Mouse (Mus musculus): Measurements from ENCODE around the gene Hamp. TPM values are rescaled to one million over a fixed set of nuclear protein-coding genes. Genes with fewer than 3 reads are reported as not detected.
A peak's percentile ranks its signal among the peaks of the same experiment; 100 is the strongest.

Hamp gene
- polyA plus RNA-seq (2015; fragmentation: Nextera tagmentation; extraction: Ambion mirVana) = not detected in 2 replicates

GRCm38 (mm10) chr7:30943909-30944635, at the start of gene Hamp:
Hamp (minus strand) TSS chr7:30944032.
- Histone ChIP-seq H3K36me3 (peaks cover 9% of the 10 kb centered on the region; the same call in 1 of the 2 replicates), H3K9me3 (replicated peaks) (no peaks in the 10 kb centered on the region), H3K4me2 (no peak within 1 kb of the TSS), H3K4me3 (no peak within 1 kb of the TSS), H3K4me1 (replicated peaks) (no peaks in the 10 kb centered on the region), H3K27me3 (no peaks in the 10 kb centered on the region), H3K9ac (no peak within 1 kb of the TSS), H3K27ac (no peak within 1 kb of the TSS)
- ATAC-seq (replicated peaks; ENCODE audit: insufficient number of reproducible peaks, insufficient read depth, low FRiP score, low read depth) = no peak
- 53% methylated on average over 9 of the region's 9 CpGs for WGBS

GRCm38 (mm10) chr7:30992148-30992547, 48.3 kb upstream of the Hamp start:
- no peak overlapping the region for H3K4me3 ChIP-seq

GRCm38 (mm10) chr7:30988519-30989162, 44.8 kb upstream of the Hamp start:
- no peak overlapping the region for H3K4me3 ChIP-seq
- H3K27me3 ChIP-seq = no peaks in the 10 kb centered on the region
- no peak for ATAC-seq (replicated peaks; ENCODE audit: insufficient number of reproducible peaks, insufficient read depth, low FRiP score, low read depth)
- H3K27ac ChIP-seq = no peak overlapping the region
- H3K9ac ChIP-seq = no peak overlapping the region
- no peak overlapping the region for H3K4me2 ChIP-seq
- WGBS = 83% methylated on average over 4 of the region's 4 CpGs
- H3K36me3 ChIP-seq = no peaks in the 10 kb centered on the region
- H3K9me3 ChIP-seq (replicated peaks) = no peaks in the 10 kb centered on the region
- H3K4me1 ChIP-seq (replicated peaks) = no peaks in the 10 kb centered on the region

More at GRCm38 (mm10) chr7:30992148-30992547, 48.3 kb upstream of the Hamp start:
- H3K36me3 ChIP-seq = no peaks in the 10 kb centered on the region
- H3K27me3 ChIP-seq = no peaks in the 10 kb centered on the region
- WGBS = 53% methylated on average over 5 of the region's 5 CpGs
- no peaks in the 10 kb centered on the region for H3K9me3 ChIP-seq (replicated peaks)
- no peak overlapping the region for H3K27ac ChIP-seq
- no peak overlapping the region for H3K9ac ChIP-seq
- no peaks in the 10 kb centered on the region for H3K4me1 ChIP-seq (replicated peaks)
- H3K4me2 ChIP-seq = no peak overlapping the region
- no peak for ATAC-seq (replicated peaks; ENCODE audit: insufficient number of reproducible peaks, insufficient read depth, low FRiP score, low read depth)

GRCm38 (mm10) chr7:30985357-30985756, 41.5 kb upstream of the Hamp start:
- Histone ChIP-seq H3K36me3 (no peaks in the 10 kb centered on the region), H3K9ac (no peak overlapping the region), H3K27me3 (no peaks in the 10 kb centered on the region), H3K4me3 (no peak overlapping the region), H3K4me2 (no peak overlapping the region), H3K27ac (no peak overlapping the region), H3K9me3 (replicated peaks) (no peaks in the 10 kb centered on the region), H3K4me1 (replicated peaks) (no peaks in the 10 kb centered on the region)
- 79% methylated on average over 9 of the region's 9 CpGs for WGBS
- ATAC-seq (replicated peaks; ENCODE audit: insufficient number of reproducible peaks, insufficient read depth, low FRiP score, low read depth) = no peak

GRCm38 (mm10) chr7:30981703-30982102, 37.9 kb upstream of the Hamp start:
- Histone ChIP-seq H3K9me3 (replicated peaks) (no peaks in the 10 kb centered on the region), H3K4me1 (replicated peaks) (no peaks in the 10 kb centered on the region), H3K36me3 (no peaks in the 10 kb centered on the region), H3K27ac (no peak overlapping the region), H3K9ac (no peak overlapping the region), H3K27me3 (no peaks in the 10 kb centered on the region), H3K4me2 (no peak overlapping the region), H3K4me3 (no peak overlapping the region)
- 79% methylated on average over 4 of the region's 4 CpGs for WGBS
- no peak for ATAC-seq (replicated peaks; ENCODE audit: insufficient number of reproducible peaks, insufficient read depth, low FRiP score, low read depth)

- H3K4me1 ChIP-seq (replicated peaks) = peaks cover 13% of the 10 kb centered on the region
- WGBS = under 1% methylated on average over 37 of the region's 37 CpGs
- peak; percentile 73 for ATAC-seq (replicated peaks; ENCODE audit: insufficient number of reproducible peaks, insufficient read depth, low FRiP score, low read depth)
- H3K9ac ChIP-seq = peak within 1 kb of the TSS; percentile 49
- peaks cover 22% of the 10 kb centered on the region for H3K27me3 ChIP-seq
- no peaks in the 10 kb centered on the region for H3K36me3 ChIP-seq
- H3K27ac ChIP-seq = peak within 1 kb of the TSS; percentile 54
- H3K4me3 ChIP-seq = peak within 1 kb of the TSS; percentile 49
- H3K4me2 ChIP-seq = peak within 1 kb of the TSS; percentile 80
- H3K9me3 ChIP-seq (replicated peaks) = no peaks in the 10 kb centered on the region
These were observed 29.9 kb upstream of the Hamp start, which contains the start of gene Fam187b for GRCm38 (mm10) chr7:30973501-30974289. Fam187b (plus strand) TSS chr7:30973790.

- H3K27me3 ChIP-seq = peaks cover 22% of the 10 kb centered on the region
- H3K9me3 ChIP-seq (replicated peaks) = no peaks in the 10 kb centered on the region
- peak within 1 kb of the TSS; percentile 49 for H3K9ac ChIP-seq
- no peak; the same call in 1 of the 2 replicates for ATAC-seq (replicated peaks; ENCODE audit: insufficient number of reproducible peaks, insufficient read depth, low FRiP score, low read depth)
- peak within 1 kb of the TSS; percentile 49 for H3K4me3 ChIP-seq
- peak within 1 kb of the TSS; percentile 54 for H3K27ac ChIP-seq
- H3K4me1 ChIP-seq (replicated peaks) = peaks cover 15% of the 10 kb centered on the region
- under 1% methylated on average over 19 of the region's 19 CpGs for WGBS
- H3K36me3 ChIP-seq = no peaks in the 10 kb centered on the region
- peak within 1 kb of the TSS; percentile 80 for H3K4me2 ChIP-seq
These were observed 29.3 kb upstream of the Hamp start, which contains the start of gene Lsr for GRCm38 (mm10) chr7:30973251-30973500. Lsr (minus strand) TSS chr7:30973464.

- peak overlapping the region; percentile 49 for H3K9ac ChIP-seq
- peak overlapping the region; percentile 80 for H3K4me2 ChIP-seq
- H3K9me3 ChIP-seq (replicated peaks) = no peaks in the 10 kb centered on the region
- peaks cover 15% of the 10 kb centered on the region for H3K4me1 ChIP-seq (replicated peaks)
- 0 out of 2 replicates have a peak, but pooled peaks have one; percentile 21 for ATAC-seq (replicated peaks; ENCODE audit: insufficient number of reproducible peaks, insufficient read depth, low FRiP score, low read depth)
- H3K4me3 ChIP-seq = peak overlapping the region; percentile 49
- H3K27ac ChIP-seq = no peak overlapping the region
- no peaks in the 10 kb centered on the region for H3K36me3 ChIP-seq
- 8% methylated on average over 41 of the region's 41 CpGs for WGBS
- H3K27me3 ChIP-seq = peaks cover 22% of the 10 kb centered on the region
These were observed 28.8 kb upstream of the Hamp start for GRCm38 (mm10) chr7:30972426-30973250.

GRCm38 (mm10) chr7:30971901-30972300, 28.1 kb upstream of the Hamp start:
- Histone ChIP-seq H3K27ac (no peak overlapping the region), H3K4me2 (0 out of 2 replicates have a peak overlapping the region, but pooled peaks have one; percentile 80), H3K27me3 (peaks cover 22% of the 10 kb centered on the region), H3K9me3 (replicated peaks) (no peaks in the 10 kb centered on the region), H3K36me3 (no peaks in the 10 kb centered on the region), H3K4me3 (no peak overlapping the region; the same call in 1 of the 2 replicates), H3K9ac (no peak overlapping the region), H3K4me1 (replicated peaks) (peaks cover 15% of the 10 kb centered on the region)
- ATAC-seq (replicated peaks; ENCODE audit: insufficient number of reproducible peaks, insufficient read depth, low FRiP score, low read depth) = no peak
- WGBS = 85% methylated on average over 15 of the region's 15 CpGs

GRCm38 (mm10) chr7:30969174-30969573, 25.3 kb upstream of the Hamp start:
- Histone ChIP-seq H3K27ac (no peak overlapping the region), H3K36me3 (no peaks in the 10 kb centered on the region), H3K4me2 (no peak overlapping the region), H3K4me1 (replicated peaks) (peaks cover 15% of the 10 kb centered on the region), H3K9ac (no peak overlapping the region), H3K9me3 (replicated peaks) (no peaks in the 10 kb centered on the region), H3K27me3 (peaks cover 22% of the 10 kb centered on the region), H3K4me3 (no peak overlapping the region)
- whole genome bisulfite sequencing = 68% methylated on average over 4 of the region's 4 CpGs
- 0 out of 2 replicates have a peak, but pooled peaks have one; percentile 12 for ATAC-seq (replicated peaks; ENCODE audit: insufficient number of reproducible peaks, insufficient read depth, low FRiP score, low read depth)

Data from heart, embryonic 15.5 days (tissue).